Mouse (Mus musculus) lung, adult 2 months (tissue): ENCODE measurements around the gene Gm43064.

Experiments used
- CTCF ChIP-seq: fragments of 200-500 bp; IDR thresholded peaks from 2 replicates; pipeline ENCODE4 v1.5.1; 2011; ENCODE audit warnings: mild to moderate bottlenecking, low read length, control low read depth; ENCODE audit not compliant: insufficient read depth
- POLR2A ChIP-seq: fragments of 200-500 bp; IDR thresholded peaks from 2 replicates; pipeline ENCODE4 v1.6.1; 2011; ENCODE audit warnings: low read depth, mild to moderate bottlenecking, control low read depth, low read length, borderline replicate concordance; ENCODE audit errors: extremely low read depth

GRCm38 (mm10) chr3:103802861-103803260 lies 6.5 kb upstream of the Gm43064 start:
- TF ChIP-seq POLR2A = no peak
- no peak for TF ChIP-seq CTCF
